Mouse (Mus musculus) bone marrow, adult 2 months (tissue): ENCODE results near the gene Gm13090.

ENCODE experiments used
- CTCF ChIP-seq: fragments of 200-500 bp; IDR thresholded peaks from 2 replicates; pipeline ENCODE4 v1.5.1; 2011; ENCODE audit warnings: low read length, control low read depth; ENCODE audit not compliant: control insufficient read depth, insufficient read depth
- POLR2A ChIP-seq: fragments of 200-500 bp; IDR thresholded peaks from 2 replicates; pipeline ENCODE4 v1.6.1; 2011; ENCODE audit warnings: low read depth, mild to moderate bottlenecking, control low read depth, low read length, borderline replicate concordance; ENCODE audit not compliant: control insufficient read depth

- TF ChIP-seq CTCF (no peak), POLR2A (no peak)
These were observed 38.5 kb downstream of the Gm13090 start for GRCm38 (mm10) chr4:151127636-151128548.
